Mouse (Mus musculus) layer of hippocampus, adult 11-12 months (tissue): ENCODE results near the gene Klhl20.
A peak's percentile ranks its signal among the peaks of the same experiment; 100 is the strongest.
"Not testable (repeated sequence)": the region's sequence is repeated elsewhere in the genome, so short reads cannot be mapped to it uniquely, and the experiment has no call there.

Experiments
- DNase-seq: peaks from one replicate; pipeline ENCODE4 v3.0.0; 2022; ENCODE audit warnings: low spot score

Gene Klhl20

GRCm38 (mm10) chr1:161130726-161131664, at the start of gene Klhl20:
Klhl20 (minus strand) TSS chr1:161131511.
- peak; percentile 96 for DNase-seq

- DNase-seq: peak; percentile 58
Measured at GRCm38 (mm10) chr1:161180674-161181073, 49.4 kb upstream of the Klhl20 start.

DNA sequence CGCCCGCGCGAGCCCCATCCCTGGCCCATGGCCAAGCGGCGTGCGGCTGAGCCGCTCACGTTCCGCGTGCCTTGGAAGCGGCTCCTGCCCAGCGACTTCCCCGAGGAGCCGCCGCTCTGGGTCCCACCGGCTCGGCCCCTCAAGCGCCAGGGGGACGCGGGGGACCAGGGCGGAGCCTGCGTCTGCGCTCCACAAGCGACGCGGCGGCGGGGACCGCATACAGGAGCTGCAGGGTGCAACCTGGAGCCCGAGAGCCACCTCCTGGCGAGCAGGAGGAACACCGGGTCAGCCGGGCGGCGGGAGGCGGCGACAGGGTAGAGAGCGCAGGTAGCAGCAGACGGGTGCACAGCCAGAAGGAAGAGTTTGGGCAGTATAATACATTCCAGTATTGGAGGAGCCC, 39.3 kb upstream of the Klhl20 start:
- DNase-seq: peak; percentile 54

DNA sequence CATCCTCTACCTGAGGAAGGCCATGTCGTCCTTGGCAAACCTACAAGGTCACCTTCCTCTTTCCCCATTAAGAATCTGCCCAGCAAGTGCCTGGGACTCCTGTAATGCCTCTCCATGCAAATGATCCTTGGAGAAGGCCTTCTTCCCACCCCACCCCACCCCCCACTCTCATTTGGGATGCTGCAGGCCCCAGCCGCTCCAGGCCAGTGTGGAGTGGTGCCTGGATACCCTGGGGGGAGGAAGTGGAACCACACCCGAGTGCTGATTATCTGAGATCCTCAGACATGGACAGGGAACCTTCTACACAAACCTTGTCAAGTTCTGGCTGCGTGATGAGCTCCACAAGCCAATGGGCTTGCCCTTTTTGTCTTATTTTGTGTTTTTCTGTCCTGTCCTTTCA, 29.0 kb upstream of the Klhl20 start:
- DNase-seq: no peak

- no peak for DNase-seq
Measured at GRCm38 (mm10) chr1:161159214-161159613, 27.9 kb upstream of the Klhl20 start, which contains the start of gene Tex50. Tex50 (minus strand) TSS chr1:161159314.

- DNase-seq: no peak
Measured at GRCm38 (mm10) chr1:161156546-161156945, 25.2 kb upstream of the Klhl20 start.

- DNase-seq: no peak
Measured at GRCm38 (mm10) chr1:161151098-161151497, 19.8 kb upstream of the Klhl20 start.

DNA sequence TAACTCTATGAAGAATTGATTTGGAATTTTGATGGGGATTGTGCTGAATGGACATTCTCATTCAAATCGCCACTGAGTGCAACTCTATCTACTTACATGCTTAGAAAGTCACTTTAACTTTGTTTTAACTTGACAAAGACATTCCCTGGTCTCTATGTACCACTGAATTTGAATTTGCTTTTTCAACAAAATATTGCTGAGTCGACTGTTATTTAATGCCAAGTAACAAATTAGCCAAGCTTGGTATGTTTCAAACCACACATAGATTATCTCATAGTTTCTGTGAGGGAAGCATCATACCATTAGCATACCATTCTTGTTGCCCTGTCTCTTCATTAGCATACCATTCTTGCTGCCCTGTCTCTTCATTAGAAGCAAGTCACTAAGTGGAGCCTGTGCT, 16.6 kb upstream of the Klhl20 start:
- DNase-seq: no peak

DNA sequence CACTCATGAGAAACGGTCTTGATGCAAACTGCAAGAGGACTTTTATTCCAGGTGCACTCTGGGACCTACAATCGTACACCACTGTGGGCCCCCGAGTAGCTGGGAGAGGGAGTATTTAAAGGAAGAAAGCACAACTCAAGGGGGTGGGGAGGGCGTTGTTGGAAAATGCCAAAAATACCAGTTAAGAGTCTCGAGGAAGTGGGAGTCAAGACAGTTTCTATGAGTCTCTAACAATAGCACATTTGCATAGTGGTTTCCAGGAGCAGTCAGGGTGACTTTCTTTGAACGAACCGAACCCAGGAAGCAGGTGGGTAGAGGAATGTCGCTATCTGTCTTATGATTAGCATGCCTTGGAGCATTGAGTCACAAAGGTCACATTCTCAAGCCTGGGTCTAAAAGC, 14.3 kb upstream of the Klhl20 start:
- not testable (repeated sequence) for DNase-seq

- peak; percentile 9 for DNase-seq
Measured at GRCm38 (mm10) chr1:161143216-161143615, 11.9 kb upstream of the Klhl20 start.

- DNase-seq: peak; percentile 54
Measured at GRCm38 (mm10) chr1:161142531-161143159, 11.3 kb upstream of the Klhl20 start, which contains the start of gene Ankrd45. Ankrd45 (plus strand) TSS chr1:161142691.

DNA sequence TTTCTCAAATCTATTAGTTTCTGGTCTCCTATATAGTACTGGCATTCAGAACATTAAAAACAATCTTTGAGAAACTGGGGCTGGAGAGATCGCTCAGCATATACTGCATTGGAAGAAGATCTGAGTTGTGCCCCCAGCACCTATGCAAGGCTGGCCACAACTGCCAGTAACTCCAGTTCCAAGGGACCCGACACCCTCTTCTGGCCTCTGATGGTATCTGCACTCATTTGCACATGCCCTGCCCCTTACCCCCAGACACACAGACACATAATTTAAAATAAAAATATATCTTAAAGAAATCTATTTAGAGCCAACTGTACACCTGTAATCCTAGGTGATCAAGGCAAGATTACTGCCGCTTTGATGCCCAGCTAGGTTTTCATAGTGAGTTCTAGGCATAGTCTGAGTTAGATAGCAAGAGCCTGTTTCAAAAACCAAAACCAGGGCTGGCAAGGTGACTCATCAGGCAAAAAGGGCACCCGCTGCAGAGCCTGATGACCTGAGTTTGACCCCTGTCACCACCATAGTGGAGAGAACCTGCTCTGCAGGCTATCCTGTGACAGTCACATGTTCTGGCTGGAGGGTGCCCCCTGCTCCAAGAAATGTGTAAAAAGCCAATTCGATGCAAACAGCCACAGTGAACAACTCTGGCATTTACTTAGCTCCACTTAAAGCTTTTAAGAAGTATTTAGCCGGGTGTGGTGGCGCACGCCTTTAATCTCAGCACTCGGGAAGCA, 8.9 kb upstream of the Klhl20 start:
- no peak for DNase-seq

DNA sequence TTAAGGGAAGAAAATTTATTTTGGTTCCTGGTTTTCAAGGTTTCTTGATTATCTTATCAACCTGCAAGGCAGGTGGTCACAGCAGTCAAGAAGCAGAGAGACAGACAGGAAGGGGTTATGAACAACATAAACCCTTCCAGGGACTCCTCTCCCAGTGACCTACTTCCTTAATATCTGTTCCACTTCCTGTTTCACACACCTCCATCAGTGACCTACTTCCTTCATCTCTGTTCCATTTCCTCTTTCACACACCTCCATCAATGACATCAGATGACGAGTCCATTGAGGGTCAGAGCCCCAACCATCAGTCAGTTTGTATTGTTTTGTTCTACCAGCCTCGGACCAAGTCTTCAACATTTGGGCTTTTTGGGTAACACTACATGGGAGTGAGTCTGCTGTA, 8.2 kb upstream of the Klhl20 start:
- DNase-seq: no peak

DNA sequence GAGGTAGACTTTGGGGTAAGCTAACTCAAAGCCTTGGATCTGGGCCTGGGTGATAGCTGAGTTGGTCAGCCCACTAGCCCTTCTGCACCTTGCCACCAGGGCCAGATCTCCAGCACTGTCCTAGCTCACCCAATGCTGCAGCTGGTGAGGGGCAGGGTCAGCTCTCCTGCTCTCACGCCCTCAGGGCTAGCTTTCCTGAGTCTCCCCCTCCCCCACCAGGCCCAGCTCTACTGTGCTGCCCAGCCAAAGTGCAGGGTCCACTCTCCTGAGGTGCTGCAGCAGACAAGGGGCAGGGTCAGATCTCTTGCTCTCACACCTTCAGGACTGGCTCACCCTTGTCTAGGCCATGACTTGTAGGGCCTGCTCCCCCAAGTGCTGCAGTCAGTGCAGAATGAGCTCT, 4.8 kb downstream of the Klhl20 start:
- no peak for DNase-seq

- no peak for DNase-seq
Measured at GRCm38 (mm10) chr1:161122661-161123418, 8.5 kb downstream of the Klhl20 start.

DNA sequence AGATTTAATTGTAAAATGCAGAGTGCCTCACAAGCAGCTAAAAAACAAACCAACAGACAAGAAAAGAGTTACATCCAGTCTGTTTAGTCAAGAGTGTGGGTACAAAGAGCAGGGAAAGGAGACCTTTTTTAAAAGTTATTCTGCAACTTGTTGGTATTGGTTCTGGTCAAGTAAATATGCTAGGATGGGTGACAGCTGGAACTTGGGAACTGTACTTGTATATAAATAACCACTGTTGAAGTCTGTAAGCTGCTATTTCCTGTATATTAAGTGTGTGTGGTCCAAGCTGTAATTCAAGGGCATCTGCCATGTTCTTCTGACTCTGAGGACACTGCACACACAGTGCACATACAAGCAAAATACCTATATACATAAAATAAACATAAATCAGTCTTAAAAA, 16.7 kb downstream of the Klhl20 start:
- no peak for DNase-seq

GRCm38 (mm10) chr1:161109216-161109615, 22.1 kb downstream of the Klhl20 start:
- DNase-seq: no peak

DNA sequence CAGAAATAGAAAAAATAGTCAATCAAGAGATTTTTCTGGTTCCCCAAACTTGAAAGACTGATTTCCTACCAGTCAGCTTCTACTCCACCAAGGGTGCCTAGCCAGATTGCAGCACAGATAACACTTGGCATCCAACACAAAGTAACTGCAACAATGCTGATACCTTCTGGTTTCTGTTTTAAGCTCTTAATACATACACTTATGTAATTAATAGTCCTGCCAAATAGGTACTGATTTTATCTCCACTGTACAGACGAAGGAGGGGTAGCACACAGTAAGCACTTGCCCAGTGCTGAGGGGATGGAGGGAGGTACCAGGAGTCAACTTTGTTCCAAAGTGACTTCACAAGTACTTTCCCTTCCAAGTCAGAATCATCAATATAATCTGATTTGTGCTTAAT, 27.5 kb downstream of the Klhl20 start:
- no peak for DNase-seq

DNA sequence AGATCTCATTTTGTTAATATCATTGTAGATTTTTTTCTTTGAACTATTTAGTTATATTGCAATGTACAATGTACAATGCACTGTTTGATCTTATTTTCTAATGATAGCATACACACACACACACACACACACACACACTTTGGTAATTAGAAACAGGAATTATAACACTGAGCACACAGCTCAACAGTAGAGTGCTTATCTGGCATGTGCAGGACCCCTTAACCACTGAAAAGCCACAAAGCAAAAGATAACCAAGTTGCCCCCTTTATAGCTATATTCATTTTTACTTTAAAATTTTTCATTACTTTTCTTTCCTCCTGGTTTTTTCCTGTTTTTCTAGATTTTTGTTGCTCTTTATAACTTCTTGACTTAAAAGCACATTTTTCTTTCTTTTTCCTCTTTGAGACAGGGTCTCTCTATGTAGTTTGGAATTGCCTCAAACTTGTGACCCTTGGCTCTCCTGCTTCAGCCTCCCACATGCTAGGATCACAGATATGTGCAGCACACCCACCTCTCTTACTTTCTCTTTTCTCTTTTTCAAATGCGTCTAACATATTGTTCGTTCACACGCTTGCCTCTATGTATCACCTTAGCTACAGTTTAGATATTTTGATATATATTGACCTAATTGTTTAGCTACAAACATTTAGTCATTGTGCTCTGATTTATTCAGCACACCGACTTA, 31.4 kb downstream of the Klhl20 start:
- no peak for DNase-seq

DNA sequence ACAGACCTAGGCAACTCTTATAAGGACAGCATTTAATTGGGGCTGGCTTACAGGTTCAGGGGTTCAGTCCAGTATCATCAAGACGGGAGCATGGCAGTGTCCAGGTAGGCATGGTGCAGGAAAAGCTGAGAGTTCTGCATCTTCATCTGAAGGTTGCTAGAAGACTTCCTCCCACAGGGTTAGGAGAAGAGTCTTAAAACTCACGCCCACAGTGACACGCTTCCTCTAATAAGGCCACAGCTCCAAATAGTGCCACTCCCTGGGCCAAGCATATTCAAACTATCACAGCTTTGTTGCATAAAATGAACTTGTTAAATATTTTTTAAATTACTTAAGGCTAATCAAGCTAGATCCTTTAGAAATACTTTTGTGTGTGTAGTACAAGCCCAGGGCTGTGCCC, 54.1 kb downstream of the Klhl20 start:
- no peak for DNase-seq

GRCm38 (mm10) chr1:161076238-161076637, 55.1 kb downstream of the Klhl20 start:
- no peak for DNase-seq
